Mouse (Mus musculus) intestine, embryonic 15.5 days (tissue): Measurements from ENCODE around the gene Galnt2. TPM values are rescaled to one million over a fixed set of nuclear protein-coding genes. Genes with fewer than 3 reads are reported as not detected.

Experiments
- ATAC-seq: fragments of 200-750 bp; cut with Nextera tagmentation; 2 replicates; pipeline ENCODE4 v1.8.0; 2017; ENCODE audit warnings: moderate TSS enrichment, moderate library complexity
- H3K27ac ChIP-seq: fragments of 300-500 bp; sonication (generic); 2 replicates; pipeline ENCODE4 v1.5.1; 2015; ENCODE audit warnings: mild to moderate bottlenecking, inconsistent platforms
- H3K27me3 ChIP-seq: fragments of 300-500 bp; sonication (generic); replicated peaks from 2 replicates; pipeline ENCODE4 v1.6.1; 2015; ENCODE audit warnings: inconsistent platforms
- H3K36me3 ChIP-seq: fragments of 300-500 bp; sonication (generic); 2 replicates; pipeline ENCODE4 v1.6.1; 2015; ENCODE audit warnings: inconsistent platforms
- H3K4me1 ChIP-seq: fragments of 300-500 bp; sonication (generic); replicated peaks from 2 replicates; pipeline ENCODE4 v1.6.1; 2015; ENCODE audit warnings: inconsistent platforms
- H3K4me2 ChIP-seq: fragments of 300-500 bp; sonication (generic); replicated peaks from 2 replicates; pipeline ENCODE4 v1.6.1; 2015; ENCODE audit warnings: mild to moderate bottlenecking, inconsistent platforms
- H3K4me3 ChIP-seq: fragments of 300-500 bp; sonication (generic); replicated peaks from 2 replicates; pipeline ENCODE4 v1.5.1; 2015; ENCODE audit warnings: inconsistent platforms
- H3K9ac ChIP-seq: fragments of 300-500 bp; sonication (generic); 2 replicates; pipeline ENCODE4 v1.6.1; 2015; ENCODE audit warnings: inconsistent platforms
- H3K9me3 ChIP-seq: fragments of 300-500 bp; sonication (generic); 2 replicates; pipeline ENCODE4 v1.6.1; 2016; ENCODE audit warnings: inconsistent platforms
- WGBS: fragments of 180-500 bp; shearing (Covaris S2); methylation state at CpG from one replicate; pipeline ENCODE4 v1.1.7; 2015; 5-methylcytosine and 5-hydroxymethylcytosine counted together
- polyA plus RNA-seq: library from polyadenylated mRNA; unstranded; fragments of >200 nt; fragmentation: Nextera tagmentation; extraction: Ambion mirVana; gene quantifications from 2 replicates; pipeline ENCODE4 v1.2.1, GENCODE M21; 2015

Galnt2 gene
- polyA plus RNA-seq, 1 experiment from 2014 or later: 66.9 TPM

GRCm38 (mm10) chr8:124318612-124319315, 87.6 kb downstream of the Galnt2 start:
- peaks cover 24% of the 10 kb centered on the region for H3K4me1 ChIP-seq
- no peak overlapping the region for H3K27ac ChIP-seq
- no peak for ATAC-seq
- H3K4me3 ChIP-seq: no peak overlapping the region
- no peak overlapping the region for H3K4me2 ChIP-seq
- WGBS: 67% methylated on average over 11 of the region's 11 CpGs
- no peaks in the 10 kb centered on the region for H3K27me3 ChIP-seq
- H3K9ac ChIP-seq: no peak overlapping the region
- no peaks in the 10 kb centered on the region for H3K9me3 ChIP-seq
- H3K36me3 ChIP-seq: peaks cover 1% of the 10 kb centered on the region; the same call in 1 of the 2 replicates

- ATAC-seq: no peak
- H3K36me3 ChIP-seq: peaks cover 7% of the 10 kb centered on the region; the same call in 1 of the 2 replicates
- H3K27me3 ChIP-seq: no peaks in the 10 kb centered on the region
- H3K9ac ChIP-seq: no peak overlapping the region
- 87% methylated on average over 4 of the region's 4 CpGs for WGBS
- H3K4me1 ChIP-seq: peaks cover 24% of the 10 kb centered on the region
- H3K27ac ChIP-seq: no peak overlapping the region
- no peak overlapping the region for H3K4me2 ChIP-seq
- no peaks in the 10 kb centered on the region for H3K9me3 ChIP-seq
- H3K4me3 ChIP-seq: no peak overlapping the region
Observed at GRCm38 (mm10) chr8:124319316-124319652, 88.1 kb downstream of the Galnt2 start.

GRCm38 (mm10) chr8:124321227-124321840, 90.1 kb downstream of the Galnt2 start:
- H3K4me2 ChIP-seq: no peak overlapping the region
- H3K9me3 ChIP-seq: no peaks in the 10 kb centered on the region
- H3K27ac ChIP-seq: no peak overlapping the region
- H3K27me3 ChIP-seq: no peaks in the 10 kb centered on the region
- peaks cover 15% of the 10 kb centered on the region for H3K4me1 ChIP-seq
- no peak overlapping the region for H3K4me3 ChIP-seq
- peaks cover 17% of the 10 kb centered on the region for H3K36me3 ChIP-seq
- WGBS: 62% methylated on average over 12 of the region's 12 CpGs
- ATAC-seq: no peak
- 0 out of 2 replicates have a peak overlapping the region, but pooled peaks have one; percentile 13 for H3K9ac ChIP-seq

GRCm38 (mm10) chr8:124323356-124323755, 92.2 kb downstream of the Galnt2 start:
- no peak for ATAC-seq
- Histone ChIP-seq H3K36me3 (peaks cover 28% of the 10 kb centered on the region), H3K4me2 (no peak overlapping the region)

GRCm38 (mm10) chr8:124328259-124328658, 97.1 kb downstream of the Galnt2 start:
- 78% methylated on average over 7 of the region's 7 CpGs for WGBS
- no peaks in the 10 kb centered on the region for H3K9me3 ChIP-seq
- H3K27ac ChIP-seq: no peak overlapping the region
- H3K36me3 ChIP-seq: peaks cover 36% of the 10 kb centered on the region
- no peak overlapping the region for H3K4me2 ChIP-seq
- H3K4me1 ChIP-seq: no peaks in the 10 kb centered on the region
- H3K9ac ChIP-seq: no peak overlapping the region
- ATAC-seq: no peak
- H3K4me3 ChIP-seq: no peak overlapping the region
- H3K27me3 ChIP-seq: no peaks in the 10 kb centered on the region

More at GRCm38 (mm10) chr8:124323356-124323755, 92.2 kb downstream of the Galnt2 start:
- H3K4me1 ChIP-seq: peaks cover 8% of the 10 kb centered on the region; the same call in 1 of the 2 replicates
- 86% methylated on average over 14 of the region's 14 CpGs for WGBS
- H3K27me3 ChIP-seq: no peaks in the 10 kb centered on the region
- H3K9ac ChIP-seq: no peak overlapping the region
- H3K4me3 ChIP-seq: no peak overlapping the region
- no peaks in the 10 kb centered on the region for H3K9me3 ChIP-seq
- H3K27ac ChIP-seq: no peak overlapping the region

GRCm38 (mm10) chr8:124329690-124330089, 98.5 kb downstream of the Galnt2 start:
- no peaks in the 10 kb centered on the region for H3K4me1 ChIP-seq
- no peak overlapping the region for H3K9ac ChIP-seq
- no peak overlapping the region for H3K4me3 ChIP-seq
- ATAC-seq: no peak
- 82% methylated on average over 10 of the region's 10 CpGs for WGBS
- H3K4me2 ChIP-seq: no peak overlapping the region
- H3K27me3 ChIP-seq: no peaks in the 10 kb centered on the region
- H3K36me3 ChIP-seq: peaks cover 32% of the 10 kb centered on the region
- no peak overlapping the region for H3K27ac ChIP-seq
- no peaks in the 10 kb centered on the region for H3K9me3 ChIP-seq

- Histone ChIP-seq H3K27ac (no peak overlapping the region), H3K9ac (no peak overlapping the region), H3K36me3 (peaks cover 28% of the 10 kb centered on the region), H3K27me3 (no peaks in the 10 kb centered on the region), H3K4me1 (no peaks in the 10 kb centered on the region), H3K4me3 (no peak overlapping the region), H3K4me2 (no peak overlapping the region), H3K9me3 (no peaks in the 10 kb centered on the region)
- WGBS: 93% methylated on average over 2 of the region's 3 CpGs
- ATAC-seq: no peak
Observed at GRCm38 (mm10) chr8:124330433-124330832, 99.2 kb downstream of the Galnt2 start.

GRCm38 (mm10) chr8:124331094-124331493, 99.9 kb downstream of the Galnt2 start:
- Histone ChIP-seq H3K4me2 (no peak overlapping the region), H3K36me3 (peaks cover 24% of the 10 kb centered on the region), H3K27me3 (no peaks in the 10 kb centered on the region), H3K4me1 (no peaks in the 10 kb centered on the region), H3K4me3 (no peak overlapping the region), H3K9me3 (no peaks in the 10 kb centered on the region), H3K27ac (no peak overlapping the region), H3K9ac (no peak overlapping the region)
- no peak for ATAC-seq
- WGBS: 87% methylated on average over 3 of the region's 3 CpGs

- Histone ChIP-seq H3K4me3 (no peak overlapping the region), H3K9me3 (no peaks in the 10 kb centered on the region), H3K4me1 (no peaks in the 10 kb centered on the region), H3K9ac (no peak overlapping the region), H3K36me3 (peaks cover 29% of the 10 kb centered on the region), H3K27ac (no peak overlapping the region), H3K4me2 (no peak overlapping the region), H3K27me3 (no peaks in the 10 kb centered on the region)
- ATAC-seq: no peak
- 82% methylated on average over 11 of the region's 11 CpGs for WGBS
Observed at GRCm38 (mm10) chr8:124331706-124332105, 100.5 kb downstream of the Galnt2 start.

- H3K9me3 ChIP-seq: no peaks in the 10 kb centered on the region
- peaks cover 30% of the 10 kb centered on the region for H3K36me3 ChIP-seq
- H3K4me2 ChIP-seq: no peak overlapping the region
- H3K4me3 ChIP-seq: no peak overlapping the region
- no peak for ATAC-seq
- no peaks in the 10 kb centered on the region for H3K27me3 ChIP-seq
- H3K27ac ChIP-seq: no peak overlapping the region
- H3K4me1 ChIP-seq: no peaks in the 10 kb centered on the region
- 91% methylated on average over 13 of the region's 13 CpGs for WGBS
- H3K9ac ChIP-seq: no peak overlapping the region
Observed at GRCm38 (mm10) chr8:124336302-124336701, 105.1 kb downstream of the Galnt2 start.

GRCm38 (mm10) chr8:124339742-124340141, 108.6 kb downstream of the Galnt2 start:
- ATAC-seq: no peak
- no peaks in the 10 kb centered on the region; the same call in 1 of the 2 replicates for H3K4me1 ChIP-seq
- no peak overlapping the region for H3K27ac ChIP-seq
- H3K27me3 ChIP-seq: no peaks in the 10 kb centered on the region
- no peak overlapping the region for H3K9ac ChIP-seq
- H3K4me3 ChIP-seq: no peak overlapping the region
- no peak overlapping the region for H3K4me2 ChIP-seq
- WGBS: 82% methylated on average over 3 of the region's 3 CpGs
- no peaks in the 10 kb centered on the region for H3K9me3 ChIP-seq
- peaks cover 26% of the 10 kb centered on the region for H3K36me3 ChIP-seq

GRCm38 (mm10) chr8:124340360-124341068, 109.3 kb downstream of the Galnt2 start:
- Histone ChIP-seq H3K4me3 (no peak overlapping the region), H3K9ac (no peak overlapping the region), H3K36me3 (peaks cover 29% of the 10 kb centered on the region), H3K4me2 (no peak overlapping the region), H3K9me3 (no peaks in the 10 kb centered on the region), H3K27me3 (no peaks in the 10 kb centered on the region), H3K4me1 (no peaks in the 10 kb centered on the region; the same call in 1 of the 2 replicates), H3K27ac (no peak overlapping the region)
- ATAC-seq: no peak
- 83% methylated on average over 17 of the region's 17 CpGs for WGBS
